27 mouse cellular contexts compared by ENCODE assay signal in genomic region chr13:69832578-69832977, GRCm38 (mm10).
"Had no signal": no experiment of that assay in that cellular context is flagged by ENCODE, and none has a peak within 500 bp of the region (broad histone marks: within the 10 kb centered on the region; RNA-seq: fewer than 3 reads in every experiment).

No protein-coding gene starts in this region.

- ATAC-seq: forebrain, embryonic 16.5 days; hindbrain, embryonic 16.5 days; inflammation-experienced regulatory T-cells, adult 6 months; intestine, embryonic 15.5 days; intestine, postnatal 0 days had no signal

- DNase-seq: gastrocnemius, adult 2 months; gastrocnemius, postnatal 10 days; gastrocnemius, postnatal 25 days; heart, adult 2 months; heart, postnatal 14 days; heart, postnatal 4 days; kidney, adult 18-20 months; kidney, adult 8-10 months; kidney, postnatal 10 days; kidney, postnatal 25 days; kidney, postnatal 4 days; liver had no signal

- H3K4me2 ChIP-seq: heart, embryonic 11.5 days; heart, embryonic 13.5 days; heart, embryonic 15.5 days; hindbrain, embryonic 12.5 days; hindbrain, embryonic 14.5 days; intestine, embryonic 15.5 days; limb, embryonic 12.5 days; liver, embryonic 11.5 days had no signal

- H3K4me3 ChIP-seq: gastrocnemius, adult 2 months; heart, adult 2 months; heart, embryonic 13.5 days; heart, embryonic 15.5 days; hindbrain, embryonic 10.5 days; hindbrain, embryonic 12.5 days; intestine, embryonic 15.5 days; layer of hippocampus, adult 2 months; limb, embryonic 10.5 days; limb, embryonic 12.5 days had no signal

- H3K27me3 ChIP-seq: heart, embryonic 13.5 days; heart, embryonic 15.5 days; hindbrain, embryonic 12.5 days; intestine, embryonic 15.5 days; limb, embryonic 12.5 days had no signal

- H3K9ac ChIP-seq: heart, embryonic 13.5 days; heart, embryonic 15.5 days; hindbrain, embryonic 12.5 days; hindbrain, embryonic 14.5 days; intestine, embryonic 15.5 days; limb, embryonic 12.5 days had no signal

- H3K36me3 ChIP-seq: heart, embryonic 13.5 days; heart, embryonic 15.5 days; hindbrain, embryonic 10.5 days; hindbrain, embryonic 12.5 days; intestine, embryonic 15.5 days; limb, embryonic 10.5 days; limb, embryonic 12.5 days had no signal

- H3K4me1 ChIP-seq: heart, embryonic 13.5 days; heart, embryonic 15.5 days; hindbrain, embryonic 12.5 days; intestine, embryonic 15.5 days; limb, embryonic 10.5 days; limb, embryonic 12.5 days had no signal

- H3K27ac ChIP-seq: gastrocnemius, adult 2 months; heart, adult 2 months; heart, embryonic 13.5 days; heart, embryonic 15.5 days; hindbrain, embryonic 10.5 days; hindbrain, embryonic 12.5 days; hindbrain, embryonic 14.5 days; intestine, embryonic 15.5 days; layer of hippocampus, adult 2 months; limb, embryonic 10.5 days; limb, embryonic 12.5 days had no signal

- H3K9me3 ChIP-seq: heart, embryonic 13.5 days; heart, embryonic 15.5 days; hindbrain, embryonic 10.5 days; hindbrain, embryonic 12.5 days; intestine, embryonic 15.5 days; limb, embryonic 10.5 days; limb, embryonic 12.5 days had no signal
